Mouse (Mus musculus) gastrocnemius, adult 8-10 months (tissue): Measurements from ENCODE around the gene Sema4d. TPM values are rescaled to one million over a fixed set of nuclear protein-coding genes. Genes with fewer than 3 reads are reported as not detected.
A peak's percentile ranks its signal among the peaks of the same experiment; 100 is the strongest.

Experiments used
- DNase-seq, 2 experiments: peaks; one replicate each; pipeline ENCODE4 v3.0.0; 2022; ENCODE audit warnings: low spot score in 2 of 2
- microRNA-seq: library from miRNA; unstranded; fragments of <30 nt; microRNA quantifications from one replicate; pipeline ENCODE4 v1.2.0, GENCODE M21; 2022
- total RNA-seq, 4 experiments: library from RNA; stranded (reverse); gene quantifications; 2 replicates each; pipeline ENCODE4 v1.2.4; 2022

Gene Sema4d
- total RNA-seq, 4 experiments from 2014 or later, result 127 to 151 (median 139) TPM

DNA sequence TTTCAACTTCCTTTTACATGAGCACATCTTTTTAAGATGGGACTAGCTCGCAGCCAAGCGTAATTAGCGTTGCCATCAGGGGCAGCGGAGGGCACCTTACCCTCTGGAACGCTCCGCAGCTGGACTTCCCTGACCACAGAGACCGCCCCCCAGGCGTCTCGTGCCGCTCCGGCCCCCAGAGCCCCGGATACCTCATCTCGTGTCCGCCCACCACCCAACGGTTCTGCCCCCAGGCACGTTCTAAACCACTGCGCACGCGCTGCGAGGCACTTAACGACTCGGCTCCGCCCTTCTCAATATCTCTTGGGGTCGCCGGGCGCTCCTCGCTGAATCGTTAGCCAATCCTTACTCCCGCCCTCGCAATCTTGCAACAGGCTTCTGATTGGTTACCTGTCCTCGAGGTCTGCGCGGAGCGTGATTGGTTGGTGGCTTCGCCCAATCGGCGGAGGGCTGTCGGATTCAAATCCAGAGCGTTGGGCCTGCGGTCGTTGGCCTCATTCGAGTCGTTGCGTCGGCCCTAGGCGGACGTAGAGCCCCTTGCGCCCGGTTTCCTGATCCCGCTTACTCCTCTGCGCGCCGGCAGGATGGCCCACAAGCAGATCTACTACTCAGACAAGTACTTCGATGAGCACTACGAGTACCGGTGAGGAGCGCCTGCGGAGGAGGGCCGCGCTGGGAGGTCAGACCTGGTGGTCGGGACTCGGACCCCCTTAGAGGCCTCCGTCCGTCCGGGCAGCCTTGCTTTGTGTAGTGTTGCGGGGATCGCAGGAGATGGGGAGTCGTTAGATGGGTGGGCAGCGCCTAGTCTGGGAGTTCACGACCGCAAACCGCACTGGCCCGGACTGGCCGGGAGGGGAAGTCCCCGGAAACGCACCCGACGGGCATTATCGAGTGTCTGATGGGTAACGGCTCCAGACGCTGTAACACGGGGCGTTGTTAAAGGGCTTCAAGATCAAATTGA is 148.4 kb downstream of the Sema4d start, which contains the start of gene Cks2:
Gene Cks2 (plus strand): TSS at position 404 of the 961 bp plus-strand sequence.
- DNase-seq, result peak; percentile 92 to 94

DNA sequence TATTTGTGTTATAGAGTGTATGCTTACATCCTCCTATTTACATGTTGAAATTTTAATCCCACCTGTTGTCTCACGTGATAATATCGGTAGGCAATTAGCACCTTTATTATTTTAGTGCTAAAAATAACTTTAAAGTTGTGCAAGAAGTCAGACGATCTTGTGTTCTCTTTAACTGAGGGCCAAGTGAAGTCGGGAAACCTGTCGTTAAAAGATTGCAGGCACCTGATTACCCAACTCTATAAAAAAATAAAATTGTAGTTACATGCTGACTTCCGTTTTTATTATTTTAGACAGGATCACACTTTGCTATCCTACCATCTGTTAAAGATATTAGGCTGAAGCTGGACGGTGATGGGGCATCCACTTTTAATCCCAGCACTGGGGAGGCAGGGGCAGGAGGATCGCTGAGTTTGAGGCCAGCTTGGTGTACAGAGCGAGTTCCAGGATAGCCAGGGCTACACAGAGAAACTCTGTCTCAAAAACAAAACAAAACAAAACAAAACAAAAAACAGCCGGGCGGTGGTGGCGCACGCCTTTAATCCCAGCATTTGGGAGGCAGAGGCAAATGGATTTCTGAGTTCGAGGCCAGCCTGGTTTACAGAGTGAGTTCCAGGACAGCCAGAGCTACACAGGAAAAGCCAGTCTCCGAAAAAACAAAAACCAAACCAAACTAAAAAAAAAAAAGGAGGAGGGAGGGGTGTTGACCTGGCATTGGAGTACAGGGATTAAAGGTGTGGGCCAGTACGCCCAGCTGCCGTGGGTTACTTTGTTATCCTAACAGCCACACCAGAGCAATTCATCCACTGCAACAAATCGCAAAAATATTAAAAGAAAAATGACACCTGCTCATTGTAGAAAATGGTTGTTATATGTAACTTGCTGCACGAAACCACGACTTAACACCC is 149.4 kb downstream of the Sema4d start:
- DNase-seq, result no peak

- no peak for DNase-seq
These were observed 151.3 kb downstream of the Sema4d start for GRCm38 (mm10) chr13:51642171-51642778.

DNA sequence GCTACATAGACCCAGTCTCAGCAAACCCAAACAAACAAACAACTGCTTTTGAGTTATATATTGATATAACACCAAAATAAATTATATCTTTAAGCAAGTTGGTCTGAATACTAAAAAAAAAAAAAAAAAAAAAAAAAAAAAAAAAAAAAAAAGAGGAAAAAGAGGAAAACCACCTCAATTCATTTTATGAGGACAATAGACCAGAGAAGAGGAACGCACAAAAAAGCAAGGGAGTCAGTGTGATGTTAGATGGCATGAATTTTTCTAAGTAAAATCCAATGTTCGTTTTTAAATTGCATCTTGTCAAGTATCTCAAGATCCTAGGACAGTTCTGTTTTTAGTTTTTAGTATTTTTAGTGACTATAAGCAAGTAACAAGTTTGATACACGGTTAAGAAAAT is 152.1 kb downstream of the Sema4d start:
- DNase-seq, result no peak

GRCm38 (mm10) chr13:51638958-51639357 is 154.6 kb downstream of the Sema4d start:
- DNase-seq, result no peak

Small RNAs within 50 kb of the gene (microRNA-seq; reads per million reads assigned to microRNA genes)
- not detected for gene Gm23566

Other genes with a start within 250 kb of the Sema4d start
- gene Shc3, start 224.3 kb downstream of the Sema4d start, total RNA-seq, result 1 to 10 TPM in 2 of 4 experiments, under 1 TPM in 2; 0.75 to 1.1 (median 1.0) TPM
- under 1 TPM in 3 of 4 experiments, not detected in 1; 0.39 to 0.65 (median 0.45) TPM for gene Cks2, start 148.5 kb downstream of the Sema4d start, total RNA-seq
- 1 to 10 TPM; 7.6 to 8.9 (median 7.7) TPM for gene Secisbp2, start 142.1 kb downstream of the Sema4d start, total RNA-seq
- gene Gadd45g, start 52.9 kb upstream of the Sema4d start, total RNA-seq, result 10 to 100 TPM; 18.1 to 74.5 (median 34.4) TPM